Mouse (Mus musculus): ENCODE measurements around the gene Plagl1. TPM values are rescaled to one million over a fixed set of nuclear protein-coding genes. Genes with fewer than 3 reads are reported as not detected.

The Plagl1 gene
- polyA plus RNA-seq, 1 experiment from 2014 or later: 283 TPM

DNA sequence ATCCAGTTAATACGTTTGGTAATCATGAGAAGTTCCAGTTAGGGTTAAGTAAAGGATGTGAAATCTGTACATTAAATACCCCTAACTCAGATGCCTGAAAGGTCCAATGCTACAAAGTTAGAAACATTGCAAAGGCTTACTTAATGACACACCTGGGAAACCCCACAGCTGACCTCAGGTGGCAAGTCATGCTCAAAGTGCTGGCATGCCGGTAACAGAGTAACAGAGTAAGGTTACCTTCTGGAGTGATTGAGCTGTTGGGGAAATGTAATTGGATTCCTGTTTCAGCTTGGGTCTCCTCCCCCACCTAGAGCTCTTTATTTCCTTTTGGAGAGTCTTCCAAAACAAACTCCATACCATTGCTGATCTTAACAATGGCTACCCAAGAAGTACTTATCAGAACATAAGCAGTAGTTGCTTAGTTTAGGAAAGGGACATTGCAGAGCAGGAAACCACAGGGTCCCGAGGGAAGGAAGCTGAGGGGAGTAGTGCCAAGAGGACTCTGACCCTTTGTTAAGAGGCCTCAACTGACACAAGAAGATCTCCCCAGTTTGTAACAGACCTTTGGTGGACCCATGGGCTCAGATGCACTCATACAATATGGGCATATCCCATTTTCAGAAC lies 4.9 kb downstream of the Plagl1 start:
- H3K27me3 ChIP-seq (ENCODE audit: control insufficient read depth, insufficient read depth, low read length): peaks cover 5% of the 10 kb centered on the region
- H3K4me2 ChIP-seq (ENCODE audit: low read depth, low read length): no peak overlapping the region
- no peaks in the 10 kb centered on the region for H3K9me3 ChIP-seq (replicated peaks; ENCODE audit: control insufficient read depth, low read length)
- no peak overlapping the region for H3K9ac ChIP-seq (ENCODE audit: low read length)
- no peak for ATAC-seq (ENCODE audit: insufficient read depth, low FRiP score)
- H3K36me3 ChIP-seq (ENCODE audit: control insufficient read depth, insufficient read depth, low read length): no peaks in the 10 kb centered on the region
- no peak overlapping the region for H3K4me3 ChIP-seq (replicated peaks; ENCODE audit: low read length)
- H3K4me1 ChIP-seq (ENCODE audit: control insufficient read depth, insufficient read depth, low read length): peaks cover 8% of the 10 kb centered on the region; the same call in 1 of the 2 replicates
- no peak overlapping the region for H3K27ac ChIP-seq (ENCODE audit: low read length)
- WGBS: 50% methylated on average over 3 of the region's 3 CpGs

DNA sequence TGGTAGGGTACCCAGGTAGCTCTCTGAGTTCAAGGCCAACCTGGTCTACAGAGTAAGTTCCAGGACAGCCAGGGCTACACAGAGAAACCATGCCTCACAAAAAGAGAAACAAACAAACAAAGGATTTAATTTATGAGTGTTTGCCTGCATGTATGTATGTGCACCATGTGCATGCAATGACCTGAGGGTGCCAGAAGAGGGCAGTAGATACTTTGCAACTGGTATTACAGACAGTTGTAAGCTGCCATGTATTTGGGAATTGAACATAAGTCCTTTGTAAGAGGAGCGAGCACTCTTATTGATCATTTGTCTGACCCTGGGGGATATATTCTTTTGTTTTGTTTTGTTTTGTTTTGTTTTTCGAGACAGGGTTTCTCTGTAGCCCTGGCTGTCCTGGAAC lies 10.7 kb downstream of the Plagl1 start:
- peaks cover 4% of the 10 kb centered on the region; the same call in 1 of the 2 replicates for H3K9me3 ChIP-seq (replicated peaks; ENCODE audit: control insufficient read depth, low read length)
- H3K36me3 ChIP-seq (ENCODE audit: control insufficient read depth, insufficient read depth, low read length): 0 out of 2 replicates have a peak, but pooled peaks cover 3% of the 10 kb centered on the region
- no peak for ATAC-seq (ENCODE audit: insufficient read depth, low FRiP score)
- H3K4me1 ChIP-seq (ENCODE audit: control insufficient read depth, insufficient read depth, low read length): no peaks in the 10 kb centered on the region
- no peak overlapping the region for H3K4me2 ChIP-seq (ENCODE audit: low read depth, low read length)
- H3K27ac ChIP-seq (ENCODE audit: low read length): no peak overlapping the region
- WGBS: 90% methylated on average over 2 of the region's 2 CpGs
- H3K9ac ChIP-seq (ENCODE audit: low read length): no peak overlapping the region
- H3K27me3 ChIP-seq (ENCODE audit: control insufficient read depth, insufficient read depth, low read length): no peaks in the 10 kb centered on the region
- H3K4me3 ChIP-seq (replicated peaks; ENCODE audit: low read length): no peak overlapping the region

DNA sequence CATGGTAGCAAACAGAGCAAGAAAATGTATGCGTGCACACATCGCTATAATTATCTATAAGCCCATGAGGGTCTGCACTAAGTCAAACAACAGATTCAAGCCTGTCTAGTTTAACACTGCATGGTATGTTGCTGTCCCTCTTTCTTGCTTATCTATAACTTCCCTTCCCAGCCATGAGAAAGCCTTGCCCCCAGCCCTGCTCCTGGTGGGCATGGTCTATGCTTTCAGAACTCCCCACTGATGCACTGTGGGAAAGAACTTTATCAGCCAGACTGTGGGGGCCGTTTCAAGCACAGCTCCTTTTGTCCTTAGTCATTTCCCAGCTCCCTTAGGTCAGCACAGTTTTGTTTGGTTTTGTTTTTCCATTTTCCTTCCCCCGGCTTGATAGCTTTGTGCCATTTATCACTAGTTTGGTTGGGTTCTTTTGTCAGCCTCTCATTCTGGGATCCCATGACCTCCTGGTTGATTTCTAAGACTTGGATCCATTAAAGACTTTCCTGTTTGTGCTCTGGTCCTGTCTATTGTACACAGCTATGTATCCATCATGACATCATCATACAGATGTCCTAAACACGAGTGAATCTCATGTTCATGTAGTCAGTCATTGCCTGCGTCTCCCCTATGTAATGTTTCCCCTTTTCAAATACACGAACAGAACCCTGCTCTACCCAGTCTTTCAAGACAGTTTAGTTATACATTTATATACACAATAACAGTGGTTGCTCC lies 16.7 kb downstream of the Plagl1 start:
- Histone ChIP-seq H3K4me3 (replicated peaks; ENCODE audit: low read length) (no peak overlapping the region), H3K4me2 (ENCODE audit: low read depth, low read length) (no peak overlapping the region), H3K36me3 (ENCODE audit: control insufficient read depth, insufficient read depth, low read length) (no peaks in the 10 kb centered on the region), H3K27ac (ENCODE audit: low read length) (no peak overlapping the region), H3K9ac (ENCODE audit: low read length) (no peak overlapping the region), H3K9me3 (replicated peaks; ENCODE audit: control insufficient read depth, low read length) (no peaks in the 10 kb centered on the region), H3K4me1 (ENCODE audit: control insufficient read depth, insufficient read depth, low read length) (no peaks in the 10 kb centered on the region), H3K27me3 (ENCODE audit: control insufficient read depth, insufficient read depth, low read length) (no peaks in the 10 kb centered on the region)
- 37% methylated on average over 7 of the region's 7 CpGs for WGBS
- no peak for ATAC-seq (ENCODE audit: insufficient read depth, low FRiP score)

DNA sequence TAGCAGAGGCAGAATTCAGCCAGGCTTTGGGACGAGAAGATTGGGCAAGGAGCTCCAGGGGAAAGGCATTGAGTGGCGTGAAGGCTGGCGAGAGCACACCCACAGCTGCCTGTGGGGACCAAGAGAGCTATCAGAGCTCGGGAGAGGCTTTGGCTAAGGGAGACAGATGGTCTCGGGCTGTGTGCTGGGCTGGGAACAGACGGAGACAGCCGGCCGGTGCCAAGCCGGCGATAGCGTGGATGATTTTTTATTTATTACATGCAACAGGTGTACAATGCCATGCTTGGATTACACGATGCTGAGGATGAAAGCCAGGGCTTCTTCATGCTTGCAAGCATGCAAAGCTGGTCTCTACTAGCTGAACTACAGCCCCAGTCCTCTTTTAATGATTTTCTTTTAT lies 22.2 kb downstream of the Plagl1 start:
- Histone ChIP-seq H3K9me3 (replicated peaks; ENCODE audit: control insufficient read depth, low read length) (no peaks in the 10 kb centered on the region), H3K36me3 (ENCODE audit: control insufficient read depth, insufficient read depth, low read length) (no peaks in the 10 kb centered on the region), H3K4me1 (ENCODE audit: control insufficient read depth, insufficient read depth, low read length) (no peaks in the 10 kb centered on the region), H3K4me3 (replicated peaks; ENCODE audit: low read length) (no peak overlapping the region), H3K4me2 (ENCODE audit: low read depth, low read length) (no peak overlapping the region), H3K9ac (ENCODE audit: low read length) (no peak overlapping the region), H3K27ac (ENCODE audit: low read length) (no peak overlapping the region), H3K27me3 (ENCODE audit: control insufficient read depth, insufficient read depth, low read length) (no peaks in the 10 kb centered on the region)
- no peak for ATAC-seq (ENCODE audit: insufficient read depth, low FRiP score)
- WGBS: 77% methylated on average over 12 of the region's 12 CpGs

DNA sequence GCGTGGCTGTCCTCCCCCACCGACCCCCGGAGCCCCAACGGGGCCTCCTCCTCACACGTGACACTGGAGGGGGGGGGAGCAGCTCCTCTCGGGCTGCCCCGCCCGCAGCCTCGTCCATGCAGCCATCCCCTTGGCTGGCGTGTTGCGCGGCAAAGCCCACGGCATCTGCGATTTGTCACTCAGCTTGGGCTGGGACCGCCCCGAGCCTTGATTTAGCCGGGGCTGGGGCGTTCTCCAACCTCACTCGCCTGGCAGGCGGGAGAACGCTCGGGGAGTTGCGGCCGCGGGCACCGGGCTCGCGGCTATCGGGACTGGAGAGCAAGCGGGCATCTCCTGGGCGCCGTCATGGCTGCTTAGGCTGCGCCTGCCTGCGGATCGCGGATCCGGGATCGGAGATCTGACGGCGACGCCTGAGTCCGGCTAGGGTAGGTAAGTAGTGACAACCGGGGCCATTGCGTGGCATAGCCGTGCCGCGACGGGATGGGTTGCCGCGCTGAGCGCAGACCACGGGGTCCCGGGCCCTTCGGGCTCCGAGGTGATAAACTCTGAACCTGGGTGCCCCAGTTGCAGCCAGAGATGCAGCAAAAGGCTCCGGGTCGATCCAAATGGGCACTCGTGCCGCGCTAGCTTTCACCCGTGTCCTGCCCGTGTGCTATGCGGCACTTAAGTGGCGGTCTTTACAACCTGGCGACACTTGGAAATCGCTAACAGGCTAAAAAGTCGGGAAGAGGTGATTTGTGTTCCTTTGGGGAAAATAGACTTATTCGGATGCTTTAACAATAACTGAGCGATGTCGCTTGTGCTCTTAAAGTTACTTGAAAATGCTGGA lies 30.5 kb downstream of the Plagl1 start:
- peak; percentile 96 for ATAC-seq (ENCODE audit: insufficient read depth, low FRiP score)
- H3K4me3 ChIP-seq (replicated peaks; ENCODE audit: low read length): peak overlapping the region; percentile 68
- peak overlapping the region; percentile 86 for H3K9ac ChIP-seq (ENCODE audit: low read length)
- H3K9me3 ChIP-seq (replicated peaks; ENCODE audit: control insufficient read depth, low read length): peaks cover 20% of the 10 kb centered on the region
- peaks cover 4% of the 10 kb centered on the region; the same call in 1 of the 2 replicates for H3K4me1 ChIP-seq (ENCODE audit: control insufficient read depth, insufficient read depth, low read length)
- peak overlapping the region; percentile 49 for H3K4me2 ChIP-seq (ENCODE audit: low read depth, low read length)
- H3K36me3 ChIP-seq (ENCODE audit: control insufficient read depth, insufficient read depth, low read length): no peaks in the 10 kb centered on the region
- no peaks in the 10 kb centered on the region for H3K27me3 ChIP-seq (ENCODE audit: control insufficient read depth, insufficient read depth, low read length)
- peak overlapping the region; percentile 86 for H3K27ac ChIP-seq (ENCODE audit: low read length)
- WGBS: 52% methylated on average over 70 of the region's 70 CpGs

DNA sequence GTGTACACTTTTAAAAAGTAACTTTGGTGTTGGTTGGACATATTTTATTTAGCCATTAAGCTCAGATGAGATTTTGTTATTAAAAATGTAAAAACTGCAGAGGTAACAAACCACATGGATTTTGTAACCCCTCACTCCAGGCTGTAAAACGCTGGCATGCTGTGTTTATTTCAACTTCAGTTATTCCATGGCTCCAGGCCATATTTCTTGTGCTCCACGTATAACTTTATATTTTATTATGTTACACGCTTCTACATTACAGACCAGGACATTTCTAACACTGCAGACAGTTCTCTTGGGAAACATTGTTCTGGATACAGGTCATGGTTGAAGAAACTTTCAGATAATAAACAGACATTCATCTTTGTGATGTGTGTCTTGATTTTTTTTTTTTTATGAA lies 32.7 kb downstream of the Plagl1 start:
- H3K4me3 ChIP-seq (replicated peaks; ENCODE audit: low read length): peak overlapping the region; percentile 40
- H3K9ac ChIP-seq (ENCODE audit: low read length): no peak overlapping the region
- 55% methylated on average over 3 of the region's 3 CpGs for WGBS
- H3K36me3 ChIP-seq (ENCODE audit: control insufficient read depth, insufficient read depth, low read length): no peaks in the 10 kb centered on the region
- no peak overlapping the region; the same call in 1 of the 2 replicates for H3K27ac ChIP-seq (ENCODE audit: low read length)
- H3K27me3 ChIP-seq (ENCODE audit: control insufficient read depth, insufficient read depth, low read length): no peaks in the 10 kb centered on the region
- peaks cover 4% of the 10 kb centered on the region; the same call in 1 of the 2 replicates for H3K4me1 ChIP-seq (ENCODE audit: control insufficient read depth, insufficient read depth, low read length)
- H3K4me2 ChIP-seq (ENCODE audit: low read depth, low read length): peak overlapping the region; percentile 46
- H3K9me3 ChIP-seq (replicated peaks; ENCODE audit: control insufficient read depth, low read length): peaks cover 20% of the 10 kb centered on the region
- ATAC-seq (ENCODE audit: insufficient read depth, low FRiP score): no peak

DNA sequence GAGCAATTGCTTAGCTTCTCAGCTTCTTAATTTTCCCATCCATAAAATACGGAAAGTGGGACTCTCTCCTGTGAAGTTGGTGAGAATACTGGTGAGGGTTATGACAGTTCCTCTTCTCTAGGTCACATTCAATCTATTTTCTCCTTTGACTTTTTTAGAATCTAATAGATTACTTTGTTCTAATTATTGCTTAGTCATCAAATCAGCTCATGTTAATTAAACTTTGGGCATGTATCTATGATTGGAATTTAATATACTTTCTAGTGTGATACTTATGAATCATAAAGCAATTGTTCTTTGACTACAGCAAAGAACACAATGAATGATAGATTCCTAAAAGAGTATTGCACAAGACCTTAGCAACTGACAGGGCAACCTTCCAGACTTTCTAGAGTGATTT lies 38.6 kb downstream of the Plagl1 start:
- ATAC-seq (ENCODE audit: insufficient read depth, low FRiP score): no peak
- H3K4me2 ChIP-seq (ENCODE audit: low read depth, low read length): no peak overlapping the region
- H3K27ac ChIP-seq (ENCODE audit: low read length): peak overlapping the region; percentile 78
- no peak overlapping the region for H3K9ac ChIP-seq (ENCODE audit: low read length)
- WGBS: 87% methylated on average over 1 of the region's 1 CpGs
- H3K9me3 ChIP-seq (replicated peaks; ENCODE audit: control insufficient read depth, low read length): no peaks in the 10 kb centered on the region
- no peaks in the 10 kb centered on the region for H3K36me3 ChIP-seq (ENCODE audit: control insufficient read depth, insufficient read depth, low read length)
- H3K4me3 ChIP-seq (replicated peaks; ENCODE audit: low read length): no peak overlapping the region
- H3K4me1 ChIP-seq (ENCODE audit: control insufficient read depth, insufficient read depth, low read length): peaks cover 24% of the 10 kb centered on the region
- no peaks in the 10 kb centered on the region for H3K27me3 ChIP-seq (ENCODE audit: control insufficient read depth, insufficient read depth, low read length)

DNA sequence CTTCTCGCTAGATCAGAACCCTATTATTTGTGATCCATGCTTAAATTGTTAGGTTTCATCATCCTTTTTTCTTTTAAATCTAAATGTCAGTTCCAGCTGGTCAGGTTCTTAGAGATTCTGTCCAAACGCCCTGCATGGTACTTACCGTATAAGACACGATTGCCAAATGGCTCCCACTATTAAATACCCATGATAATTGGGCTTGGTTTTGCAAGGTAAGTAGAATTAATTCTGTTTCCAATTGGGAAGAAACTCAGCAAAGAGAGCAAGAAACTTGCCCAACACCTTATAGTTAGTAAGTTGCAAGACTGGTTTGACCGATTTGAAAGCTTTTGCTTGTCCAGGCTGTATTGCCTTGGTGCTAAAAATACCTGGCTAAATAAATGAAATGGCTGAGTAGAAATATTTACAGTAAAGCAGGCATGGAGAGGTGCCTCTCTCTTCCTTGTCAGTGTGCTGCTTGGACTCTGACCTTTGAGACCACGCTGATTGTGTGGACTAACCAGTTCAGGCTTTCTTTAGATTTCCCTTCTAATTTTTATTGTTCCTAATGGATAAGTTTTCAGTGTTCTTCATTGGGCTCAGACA lies 39.9 kb downstream of the Plagl1 start:
- peak; percentile 93 for ATAC-seq (ENCODE audit: insufficient read depth, low FRiP score)
- Histone ChIP-seq H3K36me3 (ENCODE audit: control insufficient read depth, insufficient read depth, low read length) (no peaks in the 10 kb centered on the region), H3K27me3 (ENCODE audit: control insufficient read depth, insufficient read depth, low read length) (no peaks in the 10 kb centered on the region), H3K9ac (ENCODE audit: low read length) (no peak overlapping the region), H3K4me1 (ENCODE audit: control insufficient read depth, insufficient read depth, low read length) (peaks cover 20% of the 10 kb centered on the region), H3K9me3 (replicated peaks; ENCODE audit: control insufficient read depth, low read length) (no peaks in the 10 kb centered on the region), H3K4me3 (replicated peaks; ENCODE audit: low read length) (no peak overlapping the region), H3K27ac (ENCODE audit: low read length) (peak overlapping the region; percentile 78), H3K4me2 (ENCODE audit: low read depth, low read length) (peak overlapping the region; percentile 31; the same call in 1 of the 2 replicates)
- WGBS: 70% methylated on average over 6 of the region's 6 CpGs

Measured in stomach, embryonic 16.5 days (tissue).